Mouse (Mus musculus): ENCODE data around the gene Olfr1404.

DNA sequence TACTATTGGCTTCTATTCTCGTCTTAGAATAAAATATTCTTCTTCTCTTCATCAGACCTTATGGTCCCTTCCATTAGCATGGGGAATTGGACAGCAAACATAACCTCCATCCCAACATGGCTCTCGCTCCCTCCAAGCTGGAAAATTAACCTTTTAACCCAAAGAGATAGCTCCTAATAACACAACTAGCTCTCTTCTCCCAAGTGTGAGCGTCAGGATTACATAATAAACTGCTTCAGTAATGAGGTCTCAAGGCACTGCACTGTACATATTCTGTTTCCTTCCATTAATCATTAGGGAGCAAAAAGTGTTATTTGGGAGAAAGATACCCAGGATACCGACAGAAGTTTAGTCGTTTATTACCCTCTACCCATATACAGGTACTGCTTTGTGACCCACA lies at the start of gene Olfr1404:
- TF ChIP-seq ZNF384 (IDR thresholded peaks at IDR 0.05; ENCODE audit: low read depth, low read length) (no peak), CHD2 (IDR thresholded peaks at IDR 0.05; ENCODE audit: low read depth, low read length) (no peak), HCFC1 (IDR thresholded peaks at IDR 0.05; ENCODE audit: borderline replicate concordance, insufficient read depth, low read length) (no peak), ZC3H11A (IDR thresholded peaks at IDR 0.05; ENCODE audit: borderline replicate concordance, low read depth, low read length) (no peak), MAFK (IDR thresholded peaks at IDR 0.05; ENCODE audit: insufficient read depth, low read depth, low read length) (no peak)
